Mouse (Mus musculus): ENCODE data around the gene C8g.

- TF ChIP-seq HCFC1 (IDR thresholded peaks at IDR 0.05; ENCODE audit: borderline replicate concordance, insufficient read depth, low read length): no peak
- no peak for TF ChIP-seq MAFK (IDR thresholded peaks at IDR 0.05; ENCODE audit: insufficient read depth, low read depth, low read length)
- TF ChIP-seq CHD2 (IDR thresholded peaks at IDR 0.05; ENCODE audit: low read depth, low read length): no peak
- no peak for TF ChIP-seq ZNF384 (IDR thresholded peaks at IDR 0.05; ENCODE audit: low read depth, low read length)
- no peak for TF ChIP-seq ZC3H11A (IDR thresholded peaks at IDR 0.05; ENCODE audit: borderline replicate concordance, low read depth, low read length)
These were observed 33.8 kb downstream of the C8g start for GRCm38 (mm10) chr2:25467606-25468303.
